Comparison of ENCODE assay signal across 10 mouse cellular contexts in genomic region chr13:23740910-23741309, GRCm38 (mm10). TPM values are rescaled to one million over a fixed set of nuclear protein-coding genes. Genes with fewer than 3 reads are reported as not detected.
A peak's percentile ranks its signal among the peaks of the same experiment; 100 is the strongest.
DNase-seq lines count a peak whose midpoint lies in the region; ATAC-seq and TF ChIP-seq lines count a peak whose summit lies in the region.
"Had no signal": no experiment of that assay in that cellular context is flagged by ENCODE, and none has a peak within 500 bp of the region (broad histone marks: within the 10 kb centered on the region; RNA-seq: fewer than 3 reads in every experiment).

No protein-coding gene starts in this region.

- 41% methylated on average over 5 of the region's 5 CpGs for WGBS in lung, embryonic 15.5 days

- TF ChIP-seq POLR2A in myocyte (IDR thresholded peaks at IDR 0.05; ENCODE audit: insufficient read length, low read depth): no peak

- ATAC-seq in lung, embryonic 15.5 days (ENCODE audit: borderline replicate concordance, extremely low read depth, low FRiP score, low TSS enrichment): no peak
- no peak for ATAC-seq in activated CD4-positive, CD25-positive, alpha-beta regulatory T cell, adult 4 months

- no peak for TF ChIP-seq CTCF in layer of hippocampus, adult 2 months (conservative IDR thresholded peaks at IDR 0.05)

- no peak overlapping the region for H3K9ac ChIP-seq in lung, embryonic 15.5 days

- no peak for DNase-seq in lung, postnatal 25 days (ENCODE audit: low spot score)
- peak; percentile 15 for DNase-seq in c-Kit-positive CD71-positive TER-119-negative erythroid progenitor cells, embryonic 14.5 days (ENCODE audit: low read depth)
- peak; percentile 26 for DNase-seq in induced T-regulatory cell, adult 2 months (ENCODE audit: low read depth)
- no peak for DNase-seq in layer of hippocampus, adult 2 months (ENCODE audit: low spot score in 2 of 2)
- no peak for DNase-seq in frontal cortex, postnatal 25 days (ENCODE audit: low spot score in 2 of 2)
- DNase-seq: adrenal gland, adult 2 months had no signal

- H3K36me3 ChIP-seq in lung, embryonic 15.5 days: no peaks in the 10 kb centered on the region
- H3K36me3 ChIP-seq in myocyte (ENCODE audit: control insufficient read depth, insufficient read depth): no peaks in the 10 kb centered on the region
- H3K36me3 ChIP-seq: hindbrain, embryonic 15.5 days had no signal

- H3K27ac ChIP-seq in lung, embryonic 15.5 days: peak overlapping the region; percentile 100
- no peak overlapping the region for H3K27ac ChIP-seq in layer of hippocampus, adult 2 months

- no peak overlapping the region for H3ac ChIP-seq in myocyte (ENCODE audit: control insufficient read depth, insufficient read length)

- H3K4me2 ChIP-seq in lung, embryonic 15.5 days: peak overlapping the region; percentile 95
- H3K4me2 ChIP-seq in myocyte (ENCODE audit: low read depth): peak overlapping the region; percentile 55

- no peaks in the 10 kb centered on the region for H3K27me3 ChIP-seq in lung, embryonic 15.5 days
- H3K27me3 ChIP-seq in myocyte (ENCODE audit: control insufficient read depth, insufficient read depth, insufficient read length): no peaks in the 10 kb centered on the region
- H3K27me3 ChIP-seq: hindbrain, embryonic 15.5 days had no signal

- H3K79me2 ChIP-seq in myocyte (ENCODE audit: control insufficient read depth, insufficient read depth): no peaks in the 10 kb centered on the region

- peaks cover 14% of the 10 kb centered on the region; the same call in 1 of the 2 replicates for H3K4me1 ChIP-seq in lung, embryonic 15.5 days

- no peaks in the 10 kb centered on the region for H3K9me3 ChIP-seq in lung, embryonic 15.5 days
- H3K9me3 ChIP-seq: hindbrain, embryonic 15.5 days had no signal

- H3K4me3 ChIP-seq in lung, embryonic 15.5 days: peak overlapping the region; percentile 64
- H3K4me3 ChIP-seq in myocyte: peak overlapping the region; percentile 47
- H3K4me3 ChIP-seq in layer of hippocampus, adult 2 months: no peak overlapping the region; the same call in 1 of the 2 replicates

TF ChIP-seq in myocyte, 11 proteins besides CTCF, POLR2A, EP300 and RAD21:
- no peak for TF ChIP-seq TCF12 (IDR thresholded peaks at IDR 0.05; ENCODE audit: insufficient read depth, poor library complexity, severe bottlenecking)
- TF ChIP-seq MYOD1 (IDR thresholded peaks at IDR 0.05; ENCODE audit: control insufficient read depth in 1 of 3, insufficient read length in 2 of 3, low read depth in 2 of 3): no peak
- TF ChIP-seq USF1 (IDR thresholded peaks at IDR 0.05; ENCODE audit: low read depth): no peak
TF ChIP-seq in myocyte: peak in this region for 0.

RNA-seq across cellular contexts. Expression of gene Hist1h1c, which starts 2.3 kb away (rescaled TPM):
- 36.2 and 37.0 TPM in 2 replicates for polyA plus RNA-seq in lung, embryonic 15.5 days (2015; fragmentation: Nextera tagmentation; extraction: Ambion mirVana)
- 273 TPM for polyA plus RNA-seq in myocyte (2012; fragmentation: generic; extraction: Trizol)
- 10 to 100 TPM; 59.1 to 68.1 TPM for total RNA-seq in layer of hippocampus, adult 2 months (2021)
- 10 to 100 TPM in 1 of 2 experiments, 1 to 10 TPM in 1; 5.3 to 15.2 TPM for polyA plus RNA-seq in activated CD4-positive, CD25-positive, alpha-beta regulatory T cell, adult 4 months (2017; shearing (Covaris generic))

RNA-seq across cellular contexts. Expression of gene Hist1h3c, which starts 4.5 kb away (rescaled TPM):
- polyA plus RNA-seq in lung, embryonic 15.5 days (2015; fragmentation: Nextera tagmentation; extraction: Ambion mirVana): 12.0 and 13.7 TPM in 2 replicates
- 2.5 TPM for polyA plus RNA-seq in myocyte (2012; fragmentation: generic; extraction: Trizol)
- total RNA-seq in layer of hippocampus, adult 2 months (2021): 1 to 10 TPM; 3.6 to 5.9 TPM
- polyA plus RNA-seq in activated CD4-positive, CD25-positive, alpha-beta regulatory T cell, adult 4 months (2017; shearing (Covaris generic)): 1 to 10 TPM in 1 of 2 experiments, not detected in 1; 2.4 TPM

RNA-seq across cellular contexts. Expression of gene Hist1h2bb, which starts 5.6 kb away (rescaled TPM):
- polyA plus RNA-seq in lung, embryonic 15.5 days (2015; fragmentation: Nextera tagmentation; extraction: Ambion mirVana): 3.2 and 4.1 TPM in 2 replicates
- 1.3 TPM for polyA plus RNA-seq in myocyte (2012; fragmentation: generic; extraction: Trizol)
- 10 to 100 TPM; 23.0 to 24.7 TPM for total RNA-seq in layer of hippocampus, adult 2 months (2021)
- polyA plus RNA-seq in activated CD4-positive, CD25-positive, alpha-beta regulatory T cell, adult 4 months (2017; shearing (Covaris generic)): under 1 TPM in 1 of 2 experiments, not detected in 1; 0.73 TPM
- polyA plus RNA-seq: hindbrain, embryonic 15.5 days had no signal

RNA-seq across cellular contexts. Expression of gene Hist1h2ab, which starts 10.0 kb away (rescaled TPM):
- polyA plus RNA-seq in lung, embryonic 15.5 days (2015; fragmentation: Nextera tagmentation; extraction: Ambion mirVana): 74.3 and 83.5 TPM in 2 replicates
- 2.1 TPM for polyA plus RNA-seq in myocyte (2012; fragmentation: generic; extraction: Trizol)
- 10 to 100 TPM; 24.4 to 27.3 TPM for total RNA-seq in layer of hippocampus, adult 2 months (2021)
- 1 to 10 TPM; 9.5 to 10.0 TPM for polyA plus RNA-seq in activated CD4-positive, CD25-positive, alpha-beta regulatory T cell, adult 4 months (2017; shearing (Covaris generic))

RNA-seq across cellular contexts. Expression of gene Hist1h3b, which starts 11.2 kb away (rescaled TPM):
- 12.0 and 18.6 TPM in 2 replicates for polyA plus RNA-seq in lung, embryonic 15.5 days (2015; fragmentation: Nextera tagmentation; extraction: Ambion mirVana)
- 1.3 TPM for polyA plus RNA-seq in myocyte (2012; fragmentation: generic; extraction: Trizol)
- total RNA-seq in layer of hippocampus, adult 2 months (2021): 10 to 100 TPM; 13.6 to 15.0 TPM
- polyA plus RNA-seq in activated CD4-positive, CD25-positive, alpha-beta regulatory T cell, adult 4 months (2017; shearing (Covaris generic)): not detected

Comparison
In these comparisons a context has a peak if more than half of its experiments do, and no peak if none do; other contexts are left out.
1. DNase-seq: peak in c-Kit-positive CD71-positive TER-119-negative erythroid progenitor cells, embryonic 14.5 days (single experiment) and induced T-regulatory cell, adult 2 months (single experiment); none in lung, postnatal 25 days (single experiment), layer of hippocampus, adult 2 months (0 of 2) and frontal cortex, postnatal 25 days (0 of 2).